Mouse (Mus musculus) left cerebral cortex, adult 2 months (tissue): ENCODE results near the gene Actl6b. TPM values are rescaled to one million over a fixed set of nuclear protein-coding genes. Genes with fewer than 3 reads are reported as not detected.
"Not testable (repeated sequence)": the region's sequence is repeated elsewhere in the genome, so short reads cannot be mapped to it uniquely, and the experiment has no call there.

ENCODE experiments used
- DNase-seq, 2 experiments: peaks; one replicate each; pipeline ENCODE4 v3.0.0; 2021 to 2022; ENCODE audit warnings: low spot score in 2 of 2, mixed read lengths in 1 of 2; ENCODE audit errors: extremely low spot score in 1 of 2
- H3K27ac ChIP-seq: fragments of 200-600 bp; 2 replicates; pipeline ENCODE4 v1.8.1; 2022
- H3K4me3 ChIP-seq: fragments of 200-600 bp; 2 replicates; pipeline ENCODE4 v1.8.1; 2022
- CTCF ChIP-seq: fragments of 200-600 bp; IDR thresholded peaks from 2 replicates; pipeline ENCODE4 v1.8.1; 2022; ENCODE audit warnings: antibody characterized with exemption, mild to moderate bottlenecking, moderate library complexity
- intact Hi-C: fragments of 180-260 bp; cut with DNase I; formaldehyde crosslinking; loops from one replicate; pipeline ENCODE4 v1.15.1; 2025
- microRNA-seq, 2 experiments: library from miRNA; unstranded; fragments of <30 nt; microRNA quantifications; one replicate each; pipeline ENCODE4 v1.2.0; 2021
- total RNA-seq, 2 experiments: library from RNA; stranded (reverse); gene quantifications; 2 replicates each; pipeline ENCODE4 v1.2.3; 2021

The Actl6b gene
- total RNA-seq, 2 experiments from 2014 or later: 103 to 111 TPM

DNA sequence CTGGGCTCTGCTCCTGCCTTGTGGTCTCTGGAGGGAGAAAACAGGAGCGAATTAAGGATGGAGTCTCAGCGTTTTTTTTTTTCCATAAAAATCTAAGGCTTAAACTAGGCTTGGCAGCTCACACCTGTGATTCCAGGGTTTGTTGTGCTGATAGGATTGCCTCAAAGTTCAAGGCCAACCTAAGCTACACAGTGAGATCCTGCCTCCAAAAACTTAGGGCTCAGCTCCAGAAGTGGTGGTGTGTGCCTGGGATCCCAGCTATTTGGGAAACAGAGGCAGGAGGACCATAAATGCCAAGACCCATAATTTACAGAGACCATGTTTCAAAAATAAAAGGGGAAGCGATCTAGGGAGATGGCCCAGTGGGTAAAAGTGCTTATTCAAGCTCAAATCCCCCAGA lies 56.0 kb downstream of the Actl6b start:
- Histone ChIP-seq H3K27ac (no peak overlapping the region), H3K4me3 (no peak overlapping the region)
- no peak for DNase-seq
- no peak for TF ChIP-seq CTCF
- intact Hi-C loops: loop anchor here (10.0 kb wide), 1 partner anchor 624 kb away; the partner anchor contains the start of genes Plod3 and Znhit1

DNA sequence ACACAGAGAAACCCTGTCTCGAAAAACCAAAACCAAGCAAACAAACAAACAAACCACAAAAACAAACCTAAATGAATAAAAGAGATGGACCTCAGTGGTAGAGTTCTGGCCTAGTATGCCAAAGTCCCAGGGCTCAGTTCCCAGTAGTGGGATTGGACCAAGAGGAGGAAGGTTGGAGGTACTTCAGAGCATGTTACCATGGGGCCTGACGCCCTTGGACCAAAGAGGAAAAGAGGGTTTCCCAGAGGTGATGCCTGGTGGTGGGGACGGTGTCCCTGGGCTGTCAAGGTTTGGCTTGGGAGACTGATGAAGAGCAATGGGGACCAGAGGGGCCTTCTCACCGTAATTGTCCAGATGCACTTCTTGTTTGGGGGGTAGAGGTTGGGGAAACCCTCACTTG lies 56.7 kb downstream of the Actl6b start:
- no peak for DNase-seq
- intact Hi-C loops: no loop called here
- no peak for TF ChIP-seq CTCF
- Histone ChIP-seq H3K4me3 (no peak overlapping the region), H3K27ac (no peak overlapping the region)

DNA sequence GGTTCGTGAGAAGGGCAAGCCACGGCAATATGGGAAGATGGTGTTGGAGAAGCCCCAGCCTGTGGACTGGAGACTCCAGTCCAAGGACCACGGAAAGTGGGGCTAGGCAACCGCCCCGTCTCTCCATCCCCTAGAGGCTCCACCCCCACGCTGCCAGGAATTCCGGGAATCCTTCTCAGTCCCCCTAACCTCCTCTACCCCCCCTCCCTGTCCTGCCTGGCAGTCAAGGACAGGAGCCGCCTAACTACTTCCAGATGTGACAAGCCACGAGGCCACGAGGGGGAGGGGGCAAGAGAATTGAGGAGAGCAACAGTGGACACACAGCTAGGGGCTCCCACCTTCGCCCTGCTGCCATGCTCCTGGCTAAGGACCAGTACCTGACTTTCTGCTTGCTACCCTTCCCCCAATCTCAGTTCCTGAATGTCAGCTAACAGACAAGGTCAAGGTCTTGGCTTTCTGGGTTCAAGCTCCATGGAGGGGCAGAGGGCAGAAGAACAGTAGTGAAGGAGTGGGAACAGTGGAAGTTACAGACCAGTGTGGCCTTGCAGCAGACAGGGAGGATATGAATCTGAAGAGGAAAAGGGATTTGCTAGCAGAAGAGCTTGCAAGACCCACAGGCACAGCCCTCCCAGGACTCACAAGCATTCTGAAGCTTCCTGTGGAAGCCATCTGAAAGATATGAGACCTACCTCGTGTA lies 57.4 kb downstream of the Actl6b start:
- no peak for DNase-seq
- intact Hi-C loops: no loop called here
- Histone ChIP-seq H3K27ac (no peak overlapping the region), H3K4me3 (no peak overlapping the region)
- TF ChIP-seq CTCF: no peak

DNA sequence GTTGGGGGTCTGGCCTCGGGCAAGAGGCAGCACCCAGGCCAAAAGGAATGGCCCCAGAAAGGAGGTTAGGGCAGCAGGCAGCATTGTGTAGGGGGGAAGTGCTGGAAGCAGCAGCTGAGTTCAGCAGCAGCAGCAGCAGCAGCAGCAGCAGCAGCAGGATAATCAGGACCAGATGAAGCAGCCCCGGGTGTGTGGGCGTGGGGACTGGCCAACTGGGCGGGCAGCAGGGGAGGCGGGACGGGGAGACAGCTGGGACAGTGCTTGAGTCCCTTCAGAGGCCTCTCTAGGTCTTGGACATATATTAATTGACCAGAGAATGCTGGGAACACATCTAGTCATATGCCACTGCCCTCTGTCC lies 57.9 kb downstream of the Actl6b start:
- intact Hi-C loops: no loop called here
- no peak for TF ChIP-seq CTCF
- no peak overlapping the region for H3K27ac ChIP-seq
- DNase-seq: no peak
- no peak overlapping the region for H3K4me3 ChIP-seq

DNA sequence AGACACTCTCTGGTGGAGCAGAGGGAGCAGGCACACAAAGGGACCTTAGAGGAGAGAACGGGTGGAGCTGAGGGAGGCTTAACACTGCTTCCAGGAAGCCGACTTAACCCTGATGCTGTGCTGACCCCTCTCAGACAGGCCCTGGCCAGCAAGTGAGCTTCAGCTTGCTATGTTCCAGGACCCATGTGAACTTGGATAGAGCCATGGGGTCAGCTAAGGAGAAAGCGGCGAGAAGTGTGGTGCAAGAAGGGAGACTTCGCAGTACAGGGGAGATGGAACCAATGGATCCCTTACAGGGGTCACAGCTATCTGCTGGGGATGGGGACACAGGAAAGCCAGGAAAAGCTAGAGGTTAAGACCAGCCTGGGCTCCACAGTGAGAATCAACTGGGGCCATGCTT lies 59.8 kb downstream of the Actl6b start:
- no peak for DNase-seq
- intact Hi-C loops: no loop called here
- no peak overlapping the region for H3K27ac ChIP-seq
- no peak for TF ChIP-seq CTCF
- no peak overlapping the region for H3K4me3 ChIP-seq

DNA sequence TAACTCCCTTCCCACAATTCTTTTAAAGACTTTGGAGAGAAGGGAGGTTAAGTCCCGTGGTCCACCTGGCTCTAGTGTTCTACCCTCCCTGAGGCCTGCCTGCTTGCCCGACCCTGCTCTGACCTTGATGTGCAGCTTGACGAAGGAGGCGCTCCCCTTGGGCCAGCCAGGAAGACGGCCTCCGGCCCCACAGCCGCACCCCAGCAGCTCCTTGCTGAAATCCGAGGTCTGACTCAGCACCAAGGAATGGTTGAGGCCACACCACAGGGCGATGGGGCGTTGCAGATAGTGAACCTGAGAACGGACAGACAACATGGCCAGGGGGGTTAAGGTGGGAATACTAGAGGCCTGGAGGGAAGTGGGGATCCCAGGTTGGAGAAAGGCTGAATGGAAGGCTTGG lies 60.2 kb downstream of the Actl6b start, which contains the start of gene Pcolce:
TSS of gene Pcolce (minus strand) at position 235 of the 400 bp plus-strand sequence.
- no peak for DNase-seq
- no peak for TF ChIP-seq CTCF
- Histone ChIP-seq H3K27ac (no peak within 1 kb of the TSS), H3K4me3 (no peak within 1 kb of the TSS)
- intact Hi-C loops: no loop called here

DNA sequence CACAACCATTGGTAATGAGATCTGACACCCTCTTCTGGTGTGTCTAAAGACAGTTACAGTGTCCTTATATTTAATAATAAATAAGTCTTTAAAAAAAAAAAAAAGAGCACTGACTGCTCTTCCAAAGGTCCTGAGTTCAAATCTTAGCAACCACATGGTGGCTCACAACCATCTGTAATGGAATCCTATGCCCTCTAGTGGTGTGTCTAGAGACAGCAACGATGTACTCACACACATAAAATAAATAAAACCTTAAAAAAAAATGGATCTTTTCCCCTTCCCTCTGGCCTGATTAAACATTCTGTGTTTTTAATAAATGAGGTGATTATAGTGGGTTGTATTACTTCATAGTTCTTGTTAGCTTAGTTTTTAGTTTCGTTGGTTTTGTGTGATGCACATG lies 61.6 kb downstream of the Actl6b start:
- H3K4me3 ChIP-seq, DNase-seq, H3K27ac ChIP-seq, intact Hi-C loops: not testable (repeated sequence)
- TF ChIP-seq CTCF: peak; percentile 40

DNA sequence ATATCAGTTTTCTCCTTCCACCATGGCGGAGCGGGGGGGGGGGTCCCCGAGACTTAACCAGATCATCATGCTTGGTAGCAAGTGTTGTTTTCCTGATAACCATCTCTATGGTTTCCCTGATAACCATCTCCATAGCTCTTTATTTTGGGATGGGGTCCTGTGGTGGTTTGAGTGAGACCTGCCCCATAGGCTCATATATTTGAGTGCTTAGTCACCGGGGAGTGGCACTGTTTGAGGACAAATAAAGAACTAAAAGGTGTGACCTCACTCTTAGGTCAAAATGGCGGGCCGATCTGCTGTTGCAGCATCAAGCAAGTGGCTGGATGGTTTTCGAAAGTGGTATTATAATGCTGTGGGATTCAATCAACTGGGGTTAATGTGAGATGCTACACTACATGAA lies 62.0 kb downstream of the Actl6b start:
- Histone ChIP-seq H3K4me3 (no peak overlapping the region), H3K27ac (no peak overlapping the region)
- no peak for TF ChIP-seq CTCF
- intact Hi-C loops: no loop called here
- no peak for DNase-seq

Small RNAs within 50 kb of the gene (microRNA-seq; reads per million reads assigned to microRNA genes)
- gene Mir6418: 0.73 to 1.2 reads per million in 2 experiments

Other genes with a start within 250 kb of the Actl6b start
- 100 to 1,000 TPM; 202 to 221 TPM for gene Srrt, start 245.8 kb upstream of the Actl6b start, total RNA-seq
- gene Trip6, start 239.1 kb upstream of the Actl6b start, total RNA-seq: 1 to 10 TPM; 4.5 to 6.5 TPM
- 10 to 100 TPM; 22.8 to 25.1 TPM for gene Slc12a9, start 219.9 kb upstream of the Actl6b start, total RNA-seq
- 1 to 10 TPM; 4.9 to 6.8 TPM for gene Ephb4, start 203.4 kb upstream of the Actl6b start, total RNA-seq
- under 1 TPM; 0.30 to 0.38 TPM for gene Zan, start 76.5 kb upstream of the Actl6b start, total RNA-seq
- gene Pop7, start 51.0 kb upstream of the Actl6b start, total RNA-seq: 10 to 100 TPM; 30.4 to 35.9 TPM
- gene Gigyf1, start 35.0 kb upstream of the Actl6b start, total RNA-seq: 10 to 100 TPM; 58.1 to 59.9 TPM
- gene Epo, start 20.3 kb upstream of the Actl6b start, total RNA-seq: not detected
- gene Gnb2, start 20.0 kb upstream of the Actl6b start, total RNA-seq: 100 to 1,000 TPM; 570 to 583 TPM
- gene Tfr2, start 16.3 kb downstream of the Actl6b start, total RNA-seq: 10 to 100 TPM; 13.2 to 14.9 TPM
- 10 to 100 TPM; 19.9 to 25.1 TPM for gene Mospd3, start 47.5 kb downstream of the Actl6b start, total RNA-seq
- 10 to 100 TPM in 1 of 2 experiments, 1 to 10 TPM in 1; 9.6 to 11.2 TPM for gene Pcolce, start 60.3 kb downstream of the Actl6b start, total RNA-seq
- gene Fbxo24, start 75.5 kb downstream of the Actl6b start, total RNA-seq: under 1 TPM; 0.23 to 0.42 TPM
- gene Lrch4, start 75.6 kb downstream of the Actl6b start, total RNA-seq: 10 to 100 TPM; 15.9 to 21.2 TPM
- gene Gm20605, start 75.7 kb downstream of the Actl6b start, total RNA-seq: 10 to 100 TPM; 11.6 to 12.8 TPM
- 1 to 10 TPM; 4.8 to 7.2 TPM for gene Sap25, start 87.8 kb downstream of the Actl6b start, total RNA-seq
- gene Irs3, start 92.2 kb downstream of the Actl6b start, total RNA-seq: under 1 TPM; 0.14 to 0.29 TPM
- gene Agfg2, start 131.2 kb downstream of the Actl6b start, total RNA-seq: 10 to 100 TPM; 43.6 to 45.5 TPM
- 10 to 100 TPM; 76.3 to 81.7 TPM for gene Nyap1, start 188.1 kb downstream of the Actl6b start, total RNA-seq
- gene Tsc22d4, start 192.2 kb downstream of the Actl6b start, total RNA-seq: 100 to 1,000 TPM; 150 to 156 TPM
- gene Ppp1r35, start 225.3 kb downstream of the Actl6b start, total RNA-seq: 10 to 100 TPM; 22.8 to 25.6 TPM
- gene Mepce, start 234.1 kb downstream of the Actl6b start, total RNA-seq: 10 to 100 TPM; 40.1 to 45.2 TPM
- 1 to 10 TPM; 5.7 to 8.2 TPM for gene Zcwpw1, start 234.3 kb downstream of the Actl6b start, total RNA-seq